Mouse (Mus musculus) spleen, postnatal 10 days (tissue): Measurements from ENCODE around the gene Mrpl14.

Experiments
- DNase-seq, 2 experiments: peaks; one replicate each; pipeline ENCODE4 v3.0.0; 2021 to 2022; ENCODE audit warnings: low spot score in 2 of 2

The Mrpl14 gene

GRCm38 (mm10) chr17:45686093-45686619 is at the start of gene Mrpl14:
Mrpl14 (plus strand) TSS chr17:45686322.
- DNase-seq: peak; percentile 88 to 96

DNA sequence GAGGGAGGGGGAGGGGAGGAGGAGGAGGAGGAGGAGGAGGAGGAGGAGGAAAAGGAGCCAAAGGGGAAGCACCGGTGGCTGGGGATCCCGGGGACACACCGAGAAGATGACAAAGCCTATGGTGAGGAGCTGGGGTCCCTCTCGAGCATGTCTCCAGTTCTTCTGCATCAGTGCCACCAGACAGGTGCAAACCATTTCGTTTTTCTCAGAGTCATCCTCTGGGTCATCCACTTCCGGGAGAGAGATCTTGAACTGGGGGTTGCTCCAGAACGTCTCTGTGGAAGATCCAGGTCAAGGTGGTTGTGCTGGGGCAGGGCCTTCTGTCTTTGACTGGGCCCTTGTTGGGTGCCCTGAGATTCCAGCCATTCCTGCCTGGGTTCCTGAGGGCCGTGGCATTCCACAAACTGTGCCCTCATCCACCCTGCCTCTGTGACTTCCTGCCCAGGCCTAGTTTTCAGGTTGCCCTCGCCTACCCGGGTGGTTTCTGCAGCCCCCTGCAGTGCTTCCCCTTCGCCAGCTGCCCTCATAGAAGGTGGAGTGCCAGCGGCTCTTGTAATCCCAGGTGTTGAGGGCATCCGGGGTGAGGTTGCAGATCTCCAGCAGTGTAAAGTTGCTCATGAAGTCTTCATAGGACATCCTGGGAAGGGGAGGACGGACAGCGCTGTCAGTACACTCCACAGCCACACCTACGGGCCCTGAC is 47.4 kb upstream of the Mrpl14 start:
- no peak for DNase-seq

DNA sequence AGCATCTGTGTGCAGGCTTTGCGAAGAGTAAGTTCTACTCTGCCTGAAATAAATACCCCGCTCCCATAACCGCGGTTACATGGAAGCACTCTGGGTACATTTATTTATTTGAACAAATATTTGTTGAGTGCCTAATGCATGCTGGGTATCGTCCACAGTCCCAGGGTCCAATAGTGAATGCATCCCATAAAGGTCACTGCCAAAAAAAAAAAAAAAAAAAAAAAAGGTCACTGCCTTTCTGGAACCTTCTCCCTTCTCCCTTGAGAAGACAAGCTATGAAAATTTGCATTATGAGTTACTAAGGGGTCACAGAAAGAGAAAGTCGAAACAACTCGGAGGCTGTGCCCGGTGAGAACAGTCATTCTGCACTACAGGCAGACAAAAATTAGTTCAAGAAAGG is 44.1 kb upstream of the Mrpl14 start:
- no peak for DNase-seq

GRCm38 (mm10) chr17:45642701-45643100 is 43.4 kb upstream of the Mrpl14 start:
- peak; percentile 66 to 86 for DNase-seq

DNA sequence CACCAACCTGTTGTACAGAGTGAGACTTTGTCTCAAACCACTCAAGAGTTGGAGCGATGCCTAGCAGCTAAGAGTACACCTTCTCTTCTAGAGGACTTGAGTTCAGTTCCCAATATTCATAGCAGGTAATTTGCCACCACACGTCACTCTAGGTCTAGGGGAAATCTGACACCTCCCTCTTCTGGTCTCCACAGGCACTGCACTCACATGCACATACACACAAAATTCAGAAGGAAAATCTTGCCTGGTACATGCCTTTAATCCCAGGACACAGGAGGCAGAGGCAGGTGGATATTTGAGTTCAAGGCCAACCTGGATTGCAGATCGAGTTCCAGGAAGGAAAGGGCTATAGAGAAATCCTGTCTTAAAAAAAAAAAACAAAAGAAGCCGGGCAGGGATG is 41.9 kb upstream of the Mrpl14 start:
- DNase-seq: no peak

DNA sequence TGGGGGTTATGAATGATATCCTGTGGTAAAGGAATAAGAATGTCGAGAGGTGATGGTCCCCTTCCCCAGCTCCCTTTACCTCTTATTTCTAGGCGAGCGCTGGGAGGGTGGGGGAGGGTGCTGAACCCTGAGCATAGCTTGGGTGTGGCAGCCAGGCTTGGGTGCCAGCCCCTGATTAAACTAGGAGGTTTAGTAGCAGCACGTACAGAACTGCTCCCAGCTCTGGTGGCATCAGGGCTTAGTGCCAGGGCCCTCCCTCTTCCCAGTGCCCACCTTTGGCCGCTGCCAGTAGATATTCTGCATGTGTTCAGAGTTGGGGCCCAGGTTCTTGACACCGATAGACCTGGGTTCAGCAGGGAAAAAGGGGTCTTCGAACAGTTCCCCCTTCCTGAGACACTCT is 32.9 kb upstream of the Mrpl14 start:
- DNase-seq: peak in 1 of 2 experiments; percentile 50

GRCm38 (mm10) chr17:45655820-45656219 is 30.3 kb upstream of the Mrpl14 start:
- DNase-seq: peak in 1 of 2 experiments; percentile 54

GRCm38 (mm10) chr17:45659225-45659624 is 26.9 kb upstream of the Mrpl14 start, which contains the start of gene Capn11:
Capn11 (minus strand) TSS chr17:45659325.
- no peak for DNase-seq

DNA sequence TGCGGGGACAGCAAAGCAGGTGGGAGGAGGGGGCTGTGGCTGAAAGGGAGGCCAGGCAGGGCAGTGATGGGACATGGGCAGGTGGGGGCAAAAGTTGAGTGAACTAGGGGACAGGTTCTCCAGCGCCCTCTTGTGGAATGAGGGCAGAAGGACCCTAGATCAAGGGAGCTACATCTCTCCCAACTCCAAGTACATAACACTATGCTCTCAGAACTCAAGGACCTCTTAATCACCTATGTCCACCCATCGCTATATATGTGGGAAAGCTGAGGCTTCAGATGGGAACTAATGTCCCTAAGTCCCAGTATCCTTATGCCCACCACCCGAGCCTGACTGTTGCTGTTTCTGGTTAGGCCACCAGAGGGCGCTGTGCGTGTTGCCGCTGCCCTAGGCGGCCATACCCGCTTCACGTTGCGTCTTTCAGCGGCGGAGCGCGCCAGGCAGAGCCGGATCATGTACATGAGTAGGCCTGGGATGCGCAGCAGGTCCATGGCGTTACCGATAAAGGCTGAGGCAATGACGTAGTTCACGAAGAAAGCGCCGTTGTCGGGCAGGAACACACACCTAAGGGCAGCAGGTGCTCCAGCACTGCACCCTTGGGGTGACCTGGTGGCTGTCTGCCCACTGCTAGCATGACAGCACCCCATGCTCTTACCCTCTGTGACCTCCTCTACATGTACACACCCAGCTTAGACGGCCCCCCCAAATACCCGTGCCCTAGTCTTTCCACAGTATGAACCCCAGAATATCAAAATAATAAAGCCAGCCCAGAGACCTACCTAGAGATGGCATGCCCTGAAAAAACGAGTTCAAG is 22.8 kb upstream of the Mrpl14 start:
- peak; percentile 82 to 87 for DNase-seq

DNA sequence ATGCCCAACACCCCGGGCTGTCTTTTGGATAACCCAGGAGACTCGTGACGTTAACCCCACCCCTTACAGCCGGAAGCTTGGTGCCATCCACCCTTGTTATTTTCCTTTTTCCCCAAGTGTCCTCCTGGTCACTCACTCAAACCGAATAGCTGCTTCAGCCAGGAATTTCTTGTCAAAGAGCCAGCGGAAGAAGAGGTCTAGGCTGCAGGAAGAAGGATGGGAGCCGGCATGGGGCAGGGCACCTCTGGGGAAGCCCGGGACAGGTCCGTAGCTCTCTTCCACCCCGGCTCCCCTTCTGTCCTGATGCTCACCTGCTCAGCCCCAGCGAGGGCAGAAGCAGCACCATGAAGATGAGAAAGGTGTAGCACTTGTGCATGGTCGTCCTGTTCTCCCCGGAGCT is 21.5 kb upstream of the Mrpl14 start:
- DNase-seq: no peak

GRCm38 (mm10) chr17:45666091-45666490 is 20.0 kb upstream of the Mrpl14 start:
- no peak for DNase-seq

DNA sequence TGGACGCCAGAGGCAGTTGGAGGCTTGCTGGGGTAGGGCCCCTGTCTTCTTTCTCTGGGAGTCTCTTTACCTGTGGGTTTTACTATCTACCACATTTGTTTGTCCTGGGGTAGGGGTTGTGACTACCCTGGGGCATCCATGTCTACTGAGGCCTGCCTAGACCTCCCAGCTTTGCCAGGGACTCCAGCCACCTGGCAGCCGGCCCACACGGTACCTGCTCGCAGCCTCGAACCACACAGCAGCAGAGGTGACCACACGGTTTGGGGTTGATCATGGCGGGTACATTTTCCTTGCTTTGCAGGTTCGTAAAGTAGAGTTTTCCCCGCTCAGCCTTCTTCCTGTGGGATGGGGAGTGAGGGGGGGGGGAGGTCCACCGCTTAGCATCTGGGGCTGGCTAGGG is 18.6 kb upstream of the Mrpl14 start:
- DNase-seq: no peak

DNA sequence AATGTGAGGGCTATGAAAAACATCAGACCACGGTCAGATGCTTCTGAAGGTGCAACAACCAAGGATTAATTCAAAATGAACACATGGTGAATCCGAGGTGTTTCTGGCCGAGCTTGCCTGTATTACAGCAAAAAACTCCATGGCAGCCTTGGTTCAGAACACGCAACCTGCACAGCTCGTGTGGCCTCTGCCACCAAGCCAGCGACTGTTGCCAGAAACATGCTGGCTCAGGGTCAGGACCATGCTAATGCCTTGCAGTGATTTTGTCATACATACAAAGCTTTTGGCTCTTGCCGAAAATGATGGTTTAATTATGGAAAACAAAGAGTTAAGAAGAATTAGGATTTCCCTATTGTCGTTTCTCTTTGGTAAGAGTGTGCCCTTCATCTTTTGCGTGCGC is 18.1 kb upstream of the Mrpl14 start:
- DNase-seq: no peak

DNA sequence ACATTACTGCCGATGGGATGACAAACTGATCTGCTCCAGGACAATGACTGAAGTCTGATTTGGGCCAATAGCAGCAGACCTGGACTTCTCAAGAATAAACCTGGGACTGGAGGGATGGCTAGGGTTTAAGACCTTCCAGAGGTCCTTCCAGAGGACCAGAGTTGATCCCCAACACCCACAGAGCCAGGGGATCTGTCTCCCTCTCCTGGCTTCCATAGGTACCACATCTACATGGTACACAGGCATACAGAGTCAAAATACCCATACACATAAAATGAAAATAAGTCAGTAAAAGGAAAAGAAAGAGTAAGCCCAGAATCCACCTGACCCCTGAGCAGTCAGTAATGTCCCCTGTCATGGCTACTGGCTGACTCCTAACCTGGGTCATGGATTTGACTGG is 14.3 kb upstream of the Mrpl14 start:
- DNase-seq: no peak

GRCm38 (mm10) chr17:45672598-45672997 is 13.5 kb upstream of the Mrpl14 start:
- DNase-seq: no peak

- peak; percentile 73 to 88 for DNase-seq
These were observed 8.0 kb upstream of the Mrpl14 start for GRCm38 (mm10) chr17:45678106-45678505.

DNA sequence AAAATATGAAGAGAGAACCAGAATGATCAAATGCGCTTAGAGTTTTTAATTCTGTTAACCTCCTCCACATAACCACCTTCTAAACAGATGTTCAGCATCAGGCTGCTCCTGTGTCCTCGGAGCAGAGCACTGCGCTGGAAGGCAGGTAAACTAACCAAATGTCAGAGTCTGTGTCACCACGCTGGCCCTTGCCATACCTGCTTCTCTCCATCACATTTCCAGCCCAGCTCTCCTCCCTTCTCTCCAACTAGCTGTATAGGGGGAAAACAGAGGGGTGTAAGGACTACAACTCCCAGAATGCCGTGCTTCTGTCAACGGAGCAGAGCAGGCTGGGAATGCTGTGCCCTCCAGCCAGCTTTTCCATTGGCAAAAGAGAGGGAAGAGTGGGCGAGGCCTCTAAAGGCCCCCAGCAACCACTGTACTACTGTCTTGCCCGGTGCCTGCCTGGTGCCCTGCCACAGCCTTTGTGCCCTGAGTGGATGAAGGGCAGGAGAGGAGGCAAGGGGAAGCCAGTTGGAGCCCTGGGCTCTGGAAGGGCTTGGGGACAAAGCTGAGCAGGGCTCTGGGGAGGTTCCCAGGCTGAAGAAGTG is 5.6 kb upstream of the Mrpl14 start:
- no peak for DNase-seq

DNA sequence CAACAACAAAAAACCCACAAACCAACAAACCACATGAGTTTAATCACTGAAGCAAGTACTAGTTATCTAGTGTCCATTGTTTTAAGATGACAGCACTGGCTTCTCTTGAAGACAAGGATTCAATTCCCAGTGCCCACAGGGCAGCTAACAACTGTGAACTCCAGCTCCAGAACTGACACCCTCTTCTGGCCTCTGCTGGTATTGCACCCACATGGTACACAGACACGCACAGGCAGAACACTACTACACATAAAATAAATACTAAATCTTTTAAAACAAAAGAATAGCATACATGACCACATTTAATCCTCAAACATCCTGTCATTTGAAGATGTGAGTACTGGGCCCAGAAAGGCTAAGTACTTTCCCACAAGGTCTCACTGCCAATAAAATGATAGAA is 4.5 kb upstream of the Mrpl14 start:
- DNase-seq: peak in 1 of 2 experiments; percentile 64

DNA sequence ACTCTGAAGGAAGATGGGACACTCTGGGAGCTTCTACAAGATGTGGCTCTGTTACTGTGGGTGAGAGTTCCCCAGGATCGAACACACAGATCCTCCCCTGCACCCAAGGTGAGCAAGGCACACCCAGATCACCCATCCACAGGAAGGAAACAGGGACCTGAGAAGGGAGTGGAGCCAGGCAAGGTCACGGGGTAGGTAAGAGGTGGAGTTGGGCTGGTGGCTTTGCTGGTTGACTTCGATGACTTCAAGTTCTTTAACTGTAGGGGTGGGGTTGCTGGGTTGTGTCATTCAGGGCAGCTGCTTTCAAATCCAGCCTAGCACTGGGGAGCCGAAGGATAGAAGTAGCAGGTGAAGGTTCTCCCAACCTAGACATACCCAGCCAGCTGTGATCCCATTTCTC is 3.3 kb upstream of the Mrpl14 start:
- no peak for DNase-seq

- DNase-seq: no peak
These were observed 1.4 kb upstream of the Mrpl14 start for GRCm38 (mm10) chr17:45684667-45685131.

DNA sequence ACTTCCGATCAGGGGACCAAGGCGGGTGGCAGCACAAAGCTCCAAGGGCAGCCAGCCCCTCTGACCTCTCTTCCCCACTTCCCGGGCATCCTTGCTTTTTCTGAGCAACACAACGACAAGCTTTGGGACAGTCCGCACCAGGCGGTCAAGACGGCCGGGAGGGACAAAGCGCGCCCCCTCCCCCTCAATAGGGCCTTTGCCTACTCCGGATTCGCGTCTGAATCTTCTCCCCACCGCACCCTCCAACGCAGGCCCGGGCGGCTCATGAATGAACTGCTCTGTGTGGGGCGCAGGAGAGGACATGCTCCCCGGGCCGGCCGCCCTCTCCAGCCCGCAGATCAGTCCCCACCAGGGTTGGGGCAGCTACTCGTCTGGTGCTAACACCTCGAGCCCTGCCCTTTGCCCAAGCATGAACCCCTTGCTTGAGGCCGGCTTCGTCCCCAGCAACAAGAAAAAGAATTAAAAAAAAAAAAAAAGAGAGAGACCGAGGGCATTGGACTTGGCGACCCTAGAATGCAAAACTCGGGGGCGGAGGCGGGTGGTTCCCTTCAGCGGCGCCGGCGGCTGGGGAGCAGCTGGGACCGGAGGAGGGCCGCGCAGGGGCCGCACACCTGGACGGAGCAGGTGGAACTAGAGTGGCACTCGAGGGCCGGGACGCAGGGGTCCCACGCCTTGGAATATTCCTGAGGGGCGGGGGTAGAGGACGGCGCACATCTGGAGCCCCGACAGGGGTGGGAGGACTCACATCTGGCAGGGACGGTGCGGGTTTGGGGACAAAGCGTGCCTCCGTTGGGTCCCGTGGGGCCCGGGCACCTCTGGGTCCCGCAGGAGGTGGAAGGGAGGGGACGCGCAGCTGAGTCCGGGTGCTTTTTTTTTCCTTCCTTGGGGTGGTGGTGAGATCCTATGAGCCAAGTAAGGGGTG is 690 bp upstream of the Mrpl14 start:
- DNase-seq: peak; percentile 54 to 62
